Mouse (Mus musculus) heart, postnatal 0 days (tissue): ENCODE data around the gene Eci2. TPM values are rescaled to one million over a fixed set of nuclear protein-coding genes. Genes with fewer than 3 reads are reported as not detected.
"Not testable (repeated sequence)": the region's sequence is repeated elsewhere in the genome, so short reads cannot be mapped to it uniquely, and the experiment has no call there.

Experiments used
- ATAC-seq: fragments of 200-750 bp; cut with Nextera tagmentation; 2 replicates; pipeline ENCODE4 v1.8.0; 2017; ENCODE audit warnings: low read depth, moderate number of reproducible peaks, moderate library complexity; ENCODE audit not compliant: insufficient read depth
- DNase-seq: peaks from one replicate; pipeline ENCODE4 v3.0.0-alpha.2; 2016; ENCODE audit warnings: low spot score
- H3K27ac ChIP-seq: fragments of 300-500 bp; sonication (generic); 2 replicates; pipeline ENCODE4 v1.5.1; 2014; ENCODE audit warnings: low read depth, mild to moderate bottlenecking
- H3K27me3 ChIP-seq: fragments of 300-500 bp; sonication (generic); 2 replicates; pipeline ENCODE4 v1.6.1; 2014; ENCODE audit warnings: low read length, mixed read lengths; ENCODE audit not compliant: control insufficient read depth, insufficient read depth
- H3K36me3 ChIP-seq: fragments of 300-500 bp; sonication (generic); replicated peaks from 2 replicates; pipeline ENCODE4 v1.6.1; 2014; ENCODE audit warnings: low read length, mixed read lengths; ENCODE audit not compliant: control insufficient read depth, insufficient read depth
- H3K4me1 ChIP-seq: fragments of 300-500 bp; sonication (generic); 2 replicates; pipeline ENCODE4 v1.6.1; 2014; ENCODE audit warnings: antibody characterized with exemption; ENCODE audit not compliant: control insufficient read depth, insufficient read depth
- H3K4me2 ChIP-seq: fragments of 300-500 bp; sonication (generic); 2 replicates; pipeline ENCODE4 v1.6.1; 2014; ENCODE audit warnings: low read depth, mild to moderate bottlenecking, low read length, moderate library complexity
- H3K4me3 ChIP-seq: fragments of 300-500 bp; sonication (generic); 2 replicates; pipeline ENCODE4 v1.5.1; 2014; ENCODE audit warnings: low read depth, low read length
- H3K9ac ChIP-seq: fragments of 300-500 bp; sonication (generic); replicated peaks from 2 replicates; pipeline ENCODE4 v1.6.1; 2014; ENCODE audit warnings: low read depth, low read length, mixed read lengths
- H3K9me3 ChIP-seq: fragments of 300-500 bp; sonication (generic); replicated peaks from 2 replicates; pipeline ENCODE4 v1.6.1; 2016; ENCODE audit warnings: low read length; ENCODE audit not compliant: control insufficient read depth
- CTCF ChIP-seq: IDR thresholded peaks from 2 replicates; pipeline ENCODE4 v1.5.1; 2016; ENCODE audit warnings: antibody characterized with exemption, control low read depth, low read depth
- EP300 ChIP-seq: IDR thresholded peaks from 2 replicates; pipeline ENCODE4 v1.6.1; 2016; ENCODE audit warnings: antibody characterized with exemption, low read depth
- WGBS: fragments of 180-500 bp; shearing (Covaris S2); extraction: QIAGEN DNeasy Blood & Tissue Kit; methylation state at CpG from one replicate; pipeline ENCODE4 v1.1.7; 2014; 5-methylcytosine and 5-hydroxymethylcytosine counted together
- polyA plus RNA-seq: library from polyadenylated mRNA; unstranded; fragments of >200 nt; fragmentation: Nextera tagmentation; extraction: Ambion mirVana; gene quantifications from 2 replicates; pipeline ENCODE4 v1.2.1, GENCODE M21; 2015
- total RNA-seq: library from RNA; depleted of rRNA; stranded (reverse); fragments of >200 nt; gene quantifications from 2 replicates; pipeline ENCODE4 v1.2.3, GENCODE M21; 2014; ENCODE audit warnings: low replicate concordance

Gene Eci2
- total and polyA plus RNA-seq, 2 experiments from 2014 or later = 245 to 300 TPM

DNA sequence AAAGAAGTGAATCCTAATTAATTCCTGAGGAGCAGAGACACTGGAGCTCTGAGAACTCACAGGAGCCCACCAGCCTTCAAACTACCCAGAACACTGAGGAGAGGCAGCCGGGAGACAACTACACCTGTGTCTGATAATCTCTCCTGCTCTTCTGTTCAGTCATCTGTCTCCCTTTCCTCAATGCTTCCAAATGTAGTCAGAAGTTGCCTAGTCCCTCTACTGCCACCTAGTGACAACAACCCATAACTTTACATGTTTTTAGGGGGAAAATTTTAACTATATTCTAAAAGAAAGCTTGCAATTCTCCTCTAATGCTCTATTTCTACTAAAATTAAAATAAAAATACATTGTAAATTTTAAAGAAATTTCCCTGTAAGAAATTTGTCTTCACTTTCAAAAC lies 53.7 kb downstream of the Eci2 start:
- Histone ChIP-seq H3K9me3 (no peaks in the 10 kb centered on the region), H3K4me1 (no peaks in the 10 kb centered on the region), H3K4me2 (no peak overlapping the region), H3K4me3 (no peak overlapping the region), H3K27me3 (no peaks in the 10 kb centered on the region), H3K36me3 (peaks cover 21% of the 10 kb centered on the region), H3K27ac (no peak overlapping the region), H3K9ac (no peak overlapping the region)
- WGBS = 22% methylated on average over 1 of the region's 1 CpGs
- TF ChIP-seq CTCF (peak; percentile 69), EP300 (no peak)
- ATAC-seq = no peak
- DNase-seq = peak; percentile 55

DNA sequence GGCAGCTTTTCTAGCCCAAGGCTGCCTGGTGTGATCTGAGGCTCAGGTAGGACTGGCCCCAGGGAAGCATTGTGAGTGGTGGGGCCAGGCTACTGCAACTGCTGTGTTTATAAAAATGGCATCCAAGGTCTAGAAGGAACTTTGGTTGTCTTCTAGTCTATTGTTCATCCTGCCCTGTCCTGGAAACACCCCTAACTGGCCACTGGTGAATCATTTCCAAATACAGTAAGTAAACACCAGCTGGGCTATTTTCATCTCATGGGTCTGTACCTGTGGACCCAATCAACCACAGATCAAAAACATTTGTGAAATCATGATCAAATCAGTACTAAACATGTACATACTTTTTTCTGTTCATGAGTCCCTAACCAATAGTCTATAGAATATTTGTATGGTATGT lies 54.4 kb downstream of the Eci2 start:
- not testable (repeated sequence) for H3K9ac ChIP-seq, ATAC-seq, H3K4me1 ChIP-seq, H3K4me2 ChIP-seq, H3K4me3 ChIP-seq, H3K9me3 ChIP-seq, H3K27me3 ChIP-seq, DNase-seq, H3K27ac ChIP-seq
- H3K36me3 ChIP-seq = peaks cover 14% of the 10 kb centered on the region

DNA sequence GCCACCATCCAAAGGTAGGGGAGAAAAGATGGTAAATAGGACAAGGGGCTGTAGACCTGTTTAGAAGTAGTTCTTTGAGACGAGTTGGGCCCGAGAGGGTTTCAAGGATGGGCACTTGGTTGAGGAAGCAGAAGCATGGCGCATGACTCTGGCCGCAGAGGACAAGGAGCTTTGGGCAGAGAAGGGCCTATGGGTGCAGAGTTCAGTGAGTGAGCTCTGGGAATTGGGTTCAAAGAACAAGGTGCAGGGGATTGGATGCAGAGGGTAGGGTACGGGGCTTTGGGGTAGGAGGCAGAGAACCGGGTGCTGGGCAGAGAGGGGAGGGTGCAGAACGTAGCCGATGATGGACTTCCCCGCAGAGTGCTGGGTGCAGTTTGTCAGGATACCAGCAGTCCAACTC lies 61.2 kb downstream of the Eci2 start:
- H3K9ac ChIP-seq, H3K27ac ChIP-seq, H3K27me3 ChIP-seq, H3K4me2 ChIP-seq, DNase-seq, H3K4me3 ChIP-seq, H3K36me3 ChIP-seq, ATAC-seq, H3K9me3 ChIP-seq: not testable (repeated sequence)
- H3K4me1 ChIP-seq = peaks cover 13% of the 10 kb centered on the region; the same call in 1 of the 2 replicates
- 79% methylated on average over 9 of the region's 9 CpGs for WGBS

DNA sequence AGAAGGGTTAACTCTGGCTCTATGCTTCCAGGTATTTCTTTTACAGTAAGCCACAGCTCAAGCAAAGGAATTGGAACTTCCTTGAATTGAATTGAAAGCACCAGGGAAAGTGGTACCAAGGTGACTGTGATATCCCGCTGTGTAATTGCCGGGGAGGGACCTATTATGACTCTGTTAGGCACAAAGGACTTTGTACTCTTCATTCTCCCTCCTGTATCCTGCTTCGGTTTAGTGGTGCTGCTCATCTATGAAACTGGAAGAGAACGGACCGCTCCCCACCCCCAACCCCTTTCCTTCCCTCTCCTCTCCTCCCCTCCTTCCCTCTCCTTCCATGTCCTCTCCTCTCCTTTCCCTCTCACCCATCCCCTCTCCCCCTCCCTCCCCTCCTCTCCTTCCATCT lies 62.0 kb downstream of the Eci2 start:
- Histone ChIP-seq H3K4me1 (peaks cover 13% of the 10 kb centered on the region; the same call in 1 of the 2 replicates), H3K4me2 (peak overlapping the region; percentile 93), H3K27ac (no peak overlapping the region), H3K4me3 (peak overlapping the region; percentile 49), H3K27me3 (0 out of 2 replicates have a peak, but pooled peaks cover 8% of the 10 kb centered on the region), H3K9me3 (no peaks in the 10 kb centered on the region), H3K9ac (no peak overlapping the region), H3K36me3 (no peaks in the 10 kb centered on the region)
- 17% methylated on average over 5 of the region's 5 CpGs for WGBS
- DNase-seq (no peak), ATAC-seq (no peak)
- no peak for TF ChIP-seq EP300
- TF ChIP-seq CTCF = no peak

DNA sequence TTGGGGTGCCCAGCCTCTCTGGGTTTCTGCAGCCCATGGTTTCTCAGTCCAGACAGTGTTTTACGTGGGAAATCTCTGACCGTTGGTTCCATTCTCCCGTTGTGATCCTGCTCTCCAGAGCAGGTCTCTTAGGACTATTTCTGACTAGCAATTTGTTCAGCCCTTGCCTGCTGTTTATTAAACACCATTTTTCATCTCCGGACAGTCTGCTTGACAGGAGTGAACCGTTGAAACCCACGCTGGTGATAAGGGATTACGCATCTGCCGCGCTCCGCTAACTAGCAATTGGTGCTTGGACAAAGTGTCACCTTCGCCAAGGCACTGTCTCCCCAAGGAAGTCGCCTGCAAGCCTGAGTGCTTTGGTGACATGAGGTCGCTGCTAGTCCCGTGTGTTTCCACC lies 62.5 kb downstream of the Eci2 start:
- Histone ChIP-seq H3K9me3 (no peaks in the 10 kb centered on the region), H3K9ac (no peak overlapping the region; the same call in 1 of the 2 replicates), H3K4me3 (peak overlapping the region; percentile 49), H3K4me2 (peak overlapping the region; percentile 93), H3K27me3 (0 out of 2 replicates have a peak, but pooled peaks cover 8% of the 10 kb centered on the region), H3K27ac (no peak overlapping the region), H3K4me1 (peaks cover 13% of the 10 kb centered on the region; the same call in 1 of the 2 replicates), H3K36me3 (no peaks in the 10 kb centered on the region)
- no peak for DNase-seq
- 2% methylated on average over 14 of the region's 14 CpGs for WGBS
- ATAC-seq = no peak
- TF ChIP-seq EP300 = no peak
- no peak for TF ChIP-seq CTCF
